Mouse (Mus musculus) spleen, postnatal 36 days (tissue): Measurements from ENCODE around the gene Defb46.

Experiments
- DNase-seq, 2 experiments: peaks; one replicate each; pipeline ENCODE4 v3.0.0; 2022; ENCODE audit warnings: low spot score in 2 of 2, mixed read lengths in 1 of 2

Gene Defb46

DNA sequence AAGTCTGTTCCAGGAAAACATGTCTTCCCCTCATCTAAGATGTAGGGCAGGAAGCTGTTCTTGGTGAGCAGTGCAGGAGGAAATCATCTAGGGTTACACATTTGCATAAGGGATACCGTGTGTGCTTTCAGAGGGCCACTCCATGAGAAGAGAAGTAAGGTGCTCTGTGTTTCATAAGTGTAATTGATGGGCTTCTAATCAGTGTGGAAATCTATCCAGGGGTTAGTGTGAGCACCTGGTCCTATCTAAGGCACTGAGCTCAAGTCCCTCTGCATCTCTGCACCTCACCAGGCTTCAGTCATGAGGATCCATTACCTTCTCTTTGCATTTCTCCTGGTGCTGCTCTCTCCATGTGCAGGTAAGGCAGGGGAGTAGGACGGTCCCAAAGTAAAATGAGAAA lies at the start of gene Defb46:
Defb46 (plus strand) TSS at position 301 of the 400 bp plus-strand sequence.
- no peak for DNase-seq

DNA sequence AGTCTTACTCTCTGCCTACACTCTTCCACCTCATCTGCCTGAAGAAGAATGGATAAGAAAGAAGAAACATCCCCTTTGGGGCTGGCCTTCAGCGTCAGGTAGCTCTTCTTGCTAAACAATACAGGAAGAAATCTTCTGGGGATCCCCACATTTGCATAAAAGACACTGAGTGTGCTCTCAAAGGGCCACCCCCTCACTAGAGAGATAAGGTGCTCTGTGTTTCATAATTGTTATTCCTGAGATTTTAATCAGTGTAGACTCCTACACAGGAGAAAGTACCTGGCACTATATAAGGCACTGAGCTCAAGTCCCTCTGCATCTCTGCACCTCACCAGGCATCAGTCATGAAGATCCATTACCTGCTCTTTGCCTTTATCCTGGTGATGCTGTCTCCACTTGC lies 14.6 kb upstream of the Defb46 start, which contains the start of gene Defb6:
Defb6 (plus strand) TSS at position 318 of the 400 bp plus-strand sequence.
- no peak for DNase-seq

DNA sequence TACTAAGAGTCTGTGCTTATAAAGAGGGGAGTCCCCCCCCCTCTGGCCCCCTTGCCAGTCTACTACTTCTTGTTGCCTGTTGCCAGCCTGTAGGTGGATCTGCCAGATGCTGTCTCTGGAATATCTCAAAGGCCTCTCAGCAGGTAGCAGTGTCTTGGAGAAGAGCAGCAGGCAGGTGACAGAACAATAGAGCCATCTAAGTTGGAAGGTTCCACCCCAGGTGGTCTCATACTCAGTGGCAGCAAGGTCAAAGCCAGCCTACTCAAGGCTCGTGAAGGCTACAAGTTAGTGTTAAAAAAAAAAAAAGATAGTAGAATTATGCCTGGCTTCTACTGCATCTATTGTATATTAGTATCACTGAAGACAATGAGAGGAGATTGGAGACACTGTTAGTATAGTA lies 1.6 kb upstream of the Defb46 start:
- no peak for DNase-seq

DNA sequence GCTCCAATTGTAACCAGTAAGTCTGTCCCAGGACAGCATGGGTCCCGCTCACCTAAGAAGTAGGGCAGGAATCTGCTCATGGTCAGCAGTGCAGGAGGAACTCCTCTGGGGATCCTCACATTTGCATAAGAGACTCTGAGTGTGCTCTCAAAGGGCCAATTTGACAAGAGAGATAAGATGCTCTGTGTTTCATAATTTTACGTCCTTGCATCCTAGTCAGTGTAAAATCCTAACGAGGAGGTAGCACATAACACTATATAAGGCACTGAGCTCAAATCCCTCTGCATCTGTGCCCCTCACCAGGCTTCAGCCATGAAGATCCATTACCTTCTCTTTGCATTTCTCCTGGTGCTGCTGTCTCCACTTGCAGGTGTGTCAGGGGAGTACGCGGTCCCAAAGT lies 7.6 kb downstream of the Defb46 start, which contains the start of gene Defb5:
Defb5 (plus strand) TSS at position 301 of the 400 bp plus-strand sequence.
- DNase-seq, result no peak

DNA sequence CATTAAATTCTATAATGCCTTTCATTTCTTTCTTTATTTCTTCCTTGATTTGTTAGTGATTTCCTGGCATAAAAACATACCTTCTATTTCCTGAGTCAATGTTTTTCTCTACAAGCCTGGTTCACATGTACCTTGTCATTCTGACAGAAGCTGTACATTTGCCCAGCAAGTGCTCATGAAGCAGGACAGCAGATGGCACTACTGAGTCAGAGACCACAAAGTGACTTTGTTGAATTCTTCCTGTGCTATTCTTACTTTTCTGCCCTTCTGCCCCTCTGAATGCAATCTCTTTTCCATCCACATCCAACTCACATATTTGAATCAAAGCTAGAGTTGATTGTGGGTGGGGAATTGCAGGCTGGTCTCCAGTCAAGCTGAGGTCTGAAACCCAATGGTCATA lies 18.4 kb downstream of the Defb46 start:
- DNase-seq, result no peak

DNA sequence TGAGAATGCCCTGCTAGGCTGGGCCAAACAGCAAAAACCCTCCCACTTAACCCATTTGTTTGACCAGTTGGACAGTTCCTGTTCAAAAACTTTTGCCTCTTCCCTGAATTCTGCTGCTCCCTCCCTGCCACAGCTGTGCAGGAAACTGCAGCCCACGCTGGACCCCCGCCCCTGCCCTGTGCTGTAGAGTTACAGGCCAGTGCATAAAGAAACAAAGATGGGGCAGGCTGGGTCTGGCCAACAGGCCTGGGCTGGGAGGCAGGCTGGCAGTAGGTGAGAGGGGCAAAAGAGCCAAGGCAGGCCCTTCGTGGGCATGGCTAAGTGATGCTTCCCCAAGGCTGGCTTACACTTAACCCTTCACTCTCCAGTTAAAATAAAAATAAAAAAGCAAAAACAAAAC lies 20.0 kb downstream of the Defb46 start:
- DNase-seq, result no peak
